Mouse (Mus musculus) ovary, postnatal 14 days (tissue): ENCODE data around the gene Nlrc4.
"Not testable (repeated sequence)": the region's sequence is repeated elsewhere in the genome, so short reads cannot be mapped to it uniquely, and the experiment has no call there.

Experiments
- DNase-seq: peaks from one replicate; pipeline ENCODE4 v3.0.0; 2022; ENCODE audit warnings: low spot score

The Nlrc4 gene

GRCm38 (mm10) chr17:74458711-74459408 is at the start of gene Nlrc4:
Nlrc4 (minus strand) TSS chr17:74459142.
- no peak for DNase-seq

GRCm38 (mm10) chr17:74508600-74508999 is 49.7 kb upstream of the Nlrc4 start:
- no peak for DNase-seq

- DNase-seq: no peak
Measured at GRCm38 (mm10) chr17:74507934-74508333, 49.0 kb upstream of the Nlrc4 start.

DNA sequence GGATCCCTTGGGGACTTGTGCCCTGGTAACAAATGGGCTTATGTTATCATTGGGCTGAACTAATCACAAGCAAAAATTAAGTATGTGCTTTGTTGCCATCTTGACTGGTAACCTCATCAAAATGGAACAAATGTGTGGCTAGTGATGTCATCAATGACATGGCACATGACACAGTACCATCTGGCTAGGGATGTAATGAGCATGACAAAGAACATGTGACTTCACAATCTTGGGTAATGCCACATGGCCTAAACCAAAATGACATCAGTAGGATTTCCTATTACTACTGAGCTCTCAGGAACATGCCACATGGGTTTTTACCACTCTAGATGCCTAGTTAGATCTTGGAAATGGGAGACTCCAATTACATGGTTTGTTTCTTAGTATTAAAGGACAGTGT is 42.1 kb upstream of the Nlrc4 start:
- DNase-seq: no peak

DNA sequence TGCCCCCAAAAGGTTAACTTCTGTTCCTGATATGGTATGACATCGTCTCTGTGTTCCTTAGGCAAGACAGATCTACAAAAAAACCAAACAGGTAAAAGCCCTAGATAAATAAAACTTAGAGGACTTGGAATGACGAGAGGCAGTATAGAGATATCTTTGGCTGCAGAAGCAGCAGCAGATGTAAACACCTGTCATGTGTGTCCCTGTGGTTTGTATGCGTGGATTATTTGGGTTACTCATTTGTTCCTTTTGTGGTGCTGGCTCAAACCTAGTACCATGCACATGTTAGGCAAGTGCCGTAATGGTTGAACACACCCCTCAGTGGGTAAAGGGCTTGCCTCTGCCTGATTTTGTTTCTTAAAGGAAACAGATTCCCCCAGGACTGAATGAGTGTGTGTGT is 41.3 kb upstream of the Nlrc4 start:
- no peak for DNase-seq

DNA sequence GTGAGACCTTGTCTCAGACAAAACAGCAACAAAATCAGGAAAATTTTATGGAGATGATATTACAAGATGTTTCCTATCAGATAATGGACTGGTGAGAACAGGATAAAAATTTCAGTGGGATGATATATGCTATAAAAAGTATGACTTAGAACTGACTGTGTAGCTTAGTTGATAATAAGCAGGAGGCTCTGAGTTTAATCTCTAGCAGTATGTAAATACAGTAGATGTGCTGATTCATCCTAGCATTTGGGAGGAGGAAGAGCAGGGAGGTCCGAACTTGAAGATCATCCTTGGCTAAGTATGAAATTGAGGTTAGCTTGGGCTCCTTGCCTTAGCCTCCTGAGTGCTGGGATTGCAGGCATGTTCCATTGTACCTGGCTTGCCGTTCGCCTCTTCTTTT is 32.6 kb upstream of the Nlrc4 start:
- no peak for DNase-seq

DNA sequence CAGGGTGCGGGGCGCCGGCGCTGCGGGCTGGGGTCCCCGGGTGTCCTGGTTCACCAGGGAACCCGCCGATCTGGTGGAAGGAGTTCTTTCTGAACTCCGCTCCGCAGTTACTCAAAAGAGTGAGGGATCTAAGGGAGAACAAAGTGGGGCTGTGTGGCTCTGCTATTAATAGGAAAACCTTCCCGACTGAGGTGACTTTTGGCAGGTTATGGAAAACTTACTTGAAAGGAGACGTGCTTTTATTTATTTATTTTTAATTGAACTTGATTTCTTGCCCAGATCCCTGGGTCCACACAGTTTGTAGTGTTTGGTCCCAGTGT is 30.9 kb upstream of the Nlrc4 start:
- no peak for DNase-seq

DNA sequence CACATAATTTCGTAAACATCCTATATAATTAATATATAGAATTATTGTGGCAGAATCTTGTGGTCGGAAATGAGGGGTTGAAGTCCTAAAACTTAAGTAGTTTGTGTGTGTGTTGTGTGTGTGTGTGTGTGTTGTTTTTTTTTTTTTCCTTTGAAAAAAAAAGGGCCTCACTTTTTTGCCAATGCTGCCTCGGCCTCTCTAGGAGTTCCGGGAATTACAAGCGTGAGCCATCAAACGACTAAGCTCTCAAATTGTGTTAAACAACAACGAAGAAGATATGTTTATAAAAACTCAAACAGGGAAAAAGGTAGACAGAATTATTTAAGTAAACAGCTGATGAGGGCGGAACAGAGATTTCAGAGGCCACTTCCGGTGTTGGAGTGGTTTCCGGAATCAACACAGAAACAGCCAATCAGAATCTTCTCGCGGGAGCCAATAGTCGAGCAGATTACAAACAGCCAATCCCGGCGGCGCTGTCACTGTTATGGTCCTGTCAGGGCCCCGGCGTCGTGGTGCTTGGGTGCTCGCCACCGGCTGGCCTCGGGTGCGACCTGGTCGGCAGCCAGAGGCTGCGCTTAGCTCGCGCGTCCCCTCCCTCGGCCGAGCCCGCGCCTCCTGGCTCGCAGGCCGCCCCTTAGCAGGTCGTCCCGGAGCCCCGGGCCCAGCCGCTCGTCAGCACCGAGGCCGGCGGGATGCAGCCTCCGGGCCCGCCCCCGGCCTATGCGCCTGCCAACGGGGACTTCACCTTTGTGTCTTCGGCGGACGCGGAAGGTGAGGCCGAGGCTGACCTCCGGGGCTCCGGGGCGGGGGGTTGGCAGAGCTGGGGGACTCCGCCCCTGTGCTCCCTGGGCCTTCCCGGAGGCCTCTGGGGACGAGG is 30.3 kb upstream of the Nlrc4 start, which contains the start of gene Yipf4:
TSS of gene Yipf4 (plus strand) at position 470 of the 877 bp plus-strand sequence.
- peak; percentile 95 for DNase-seq

DNA sequence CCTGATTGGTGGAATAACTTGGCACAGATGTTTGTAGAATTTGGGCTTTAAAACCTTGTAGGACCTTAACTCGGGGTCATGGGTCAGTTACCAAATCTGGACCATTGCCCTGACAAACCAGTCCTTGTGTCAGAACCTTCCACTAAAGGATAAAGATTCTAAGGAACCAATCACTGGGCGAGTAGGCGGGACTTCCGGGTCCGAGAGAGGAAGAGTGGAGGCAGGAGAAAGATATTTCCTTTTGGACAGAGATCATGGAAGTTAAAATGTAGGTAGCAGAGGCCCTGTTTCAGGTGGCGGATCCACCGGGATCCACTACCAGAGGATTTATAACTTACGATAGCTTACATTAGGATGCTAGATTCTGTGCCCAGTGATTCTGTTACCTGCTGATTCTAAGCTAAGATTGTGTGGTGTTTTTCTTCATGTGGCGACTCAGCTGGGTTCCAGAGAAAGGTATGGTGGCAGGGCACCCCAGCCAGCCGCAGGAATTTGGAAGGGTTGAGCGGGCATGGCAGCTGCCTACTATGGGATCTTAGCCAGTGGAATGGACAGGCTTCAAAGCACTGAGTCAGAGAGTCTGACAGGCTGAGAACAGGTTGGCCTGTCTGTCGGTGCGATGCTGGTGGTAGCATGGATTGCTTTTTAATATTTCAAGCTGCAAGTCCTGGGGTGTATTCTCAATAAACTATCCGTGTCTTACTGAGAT is 21.6 kb upstream of the Nlrc4 start:
- no peak for DNase-seq

DNA sequence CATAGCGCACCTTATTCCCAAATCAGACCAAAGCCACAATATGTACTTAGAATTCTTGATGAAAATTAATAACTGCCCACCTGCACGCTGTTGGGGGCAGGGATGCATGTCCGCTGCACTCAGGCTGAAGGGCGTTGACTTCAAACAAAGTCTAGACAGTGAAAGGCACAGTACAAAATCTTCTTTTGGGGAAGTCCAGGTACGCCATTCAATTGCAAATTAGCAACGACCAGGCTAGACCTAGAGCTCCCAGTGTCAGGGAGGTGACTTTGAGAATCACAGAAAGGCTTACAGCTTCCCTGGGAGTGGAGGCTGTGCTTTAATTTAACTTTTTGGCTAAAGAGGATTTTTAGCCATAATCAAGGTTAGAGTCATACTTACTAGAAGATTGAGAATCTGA is 11.2 kb upstream of the Nlrc4 start:
- not testable (repeated sequence) for DNase-seq

DNA sequence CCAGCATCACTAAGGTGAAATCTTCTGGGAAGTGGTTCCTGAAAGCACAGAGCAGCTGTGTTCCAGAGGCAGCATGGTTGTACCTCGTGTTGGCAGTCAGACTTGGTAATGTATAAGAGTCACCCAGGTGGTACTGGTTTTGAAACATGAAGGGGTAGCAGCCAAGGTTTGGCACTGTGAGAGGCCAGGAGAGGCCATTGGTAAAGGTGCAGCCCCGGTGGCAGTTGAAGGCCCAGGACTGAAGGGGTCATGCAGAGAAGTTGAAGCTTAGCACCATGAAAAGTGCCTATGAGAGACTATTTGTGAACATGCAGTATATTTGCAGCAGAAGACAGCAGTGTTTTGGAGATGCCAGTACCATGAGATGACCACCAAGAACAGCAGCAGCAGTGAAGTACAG is 9.0 kb upstream of the Nlrc4 start:
- not testable (repeated sequence) for DNase-seq

DNA sequence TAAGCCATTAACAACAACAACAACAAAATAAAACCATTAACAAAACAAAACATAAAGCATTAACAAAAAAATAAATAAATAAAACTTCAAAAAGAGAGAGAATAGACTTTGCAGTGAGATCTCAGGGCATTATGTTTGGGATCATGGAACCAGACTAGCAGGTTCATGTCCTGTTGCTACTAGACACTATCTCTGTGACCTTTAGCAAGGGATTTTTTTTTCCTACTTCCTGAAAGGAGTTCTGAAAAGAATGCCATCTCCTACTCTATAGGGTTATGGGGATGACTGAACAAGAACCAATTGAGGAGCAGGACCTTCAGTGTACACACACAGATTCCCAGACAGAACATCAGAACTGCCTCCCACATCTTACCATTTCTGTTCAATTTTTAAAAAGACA is 4.6 kb upstream of the Nlrc4 start:
- DNase-seq: no peak

GRCm38 (mm10) chr17:74457972-74458677 is 817 bp downstream of the Nlrc4 start:
- no peak for DNase-seq

GRCm38 (mm10) chr17:74456825-74457224 is 2.1 kb downstream of the Nlrc4 start:
- DNase-seq: no peak

DNA sequence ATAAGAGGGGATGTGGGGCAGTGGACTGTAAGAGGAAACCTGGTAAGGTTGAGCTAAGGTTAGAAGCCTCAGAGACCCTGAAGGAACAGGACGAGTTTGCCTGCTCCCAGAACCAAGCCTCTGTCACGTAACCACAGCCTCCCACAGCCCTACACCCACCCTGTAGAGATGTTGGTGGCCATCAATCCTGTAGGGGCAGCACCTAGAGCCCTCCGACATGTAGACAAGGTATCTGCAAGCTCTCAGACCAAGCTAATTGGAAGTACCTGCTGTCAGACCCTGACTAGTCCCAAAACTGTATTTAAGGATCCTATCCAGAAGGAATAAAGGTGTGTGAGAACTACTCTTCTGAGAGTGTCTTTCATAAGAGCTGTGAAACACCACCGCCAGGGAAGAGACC is 3.5 kb downstream of the Nlrc4 start:
- no peak for DNase-seq

- no peak for DNase-seq
Measured at GRCm38 (mm10) chr17:74454660-74455059, 4.3 kb downstream of the Nlrc4 start.

DNA sequence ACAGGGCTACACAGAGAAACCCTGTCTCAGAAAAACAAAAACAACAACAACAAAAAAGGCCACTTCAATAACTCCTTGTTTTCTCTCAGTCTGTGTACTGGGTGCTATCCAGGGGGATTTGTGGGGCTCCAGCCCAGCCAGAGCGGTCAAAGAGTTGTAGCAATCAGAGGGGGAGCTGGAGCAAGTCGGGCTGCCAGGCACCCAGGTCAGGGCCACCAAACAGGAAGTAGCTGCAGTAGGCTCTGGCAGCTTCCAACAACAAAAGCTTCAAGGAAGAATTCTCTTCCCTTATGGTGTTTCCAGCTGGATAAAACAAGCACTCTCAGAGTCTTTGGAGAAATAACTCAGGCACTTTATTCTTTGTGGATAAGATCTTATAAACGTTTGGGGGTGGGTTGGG is 5.0 kb downstream of the Nlrc4 start:
- DNase-seq: no peak

DNA sequence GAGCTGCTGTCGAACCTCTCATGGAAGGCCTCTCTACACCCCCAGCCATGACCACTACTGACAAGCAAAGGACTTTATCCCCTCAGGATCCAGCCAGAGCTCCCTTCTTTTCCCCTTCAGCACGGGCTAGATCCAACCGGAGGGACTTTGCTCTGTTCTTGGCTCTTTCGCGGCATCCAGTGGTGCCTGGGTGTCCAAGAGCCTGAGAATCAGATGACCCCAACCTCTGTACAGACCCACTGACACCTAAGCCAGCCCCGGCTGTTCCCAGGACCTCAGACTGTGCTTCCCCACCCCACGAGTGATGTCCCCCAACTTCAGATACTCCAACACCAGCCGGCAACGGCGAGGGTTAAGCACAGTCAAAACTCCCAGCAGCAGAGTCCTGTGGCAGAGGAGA is 9.2 kb downstream of the Nlrc4 start:
- DNase-seq: no peak

DNA sequence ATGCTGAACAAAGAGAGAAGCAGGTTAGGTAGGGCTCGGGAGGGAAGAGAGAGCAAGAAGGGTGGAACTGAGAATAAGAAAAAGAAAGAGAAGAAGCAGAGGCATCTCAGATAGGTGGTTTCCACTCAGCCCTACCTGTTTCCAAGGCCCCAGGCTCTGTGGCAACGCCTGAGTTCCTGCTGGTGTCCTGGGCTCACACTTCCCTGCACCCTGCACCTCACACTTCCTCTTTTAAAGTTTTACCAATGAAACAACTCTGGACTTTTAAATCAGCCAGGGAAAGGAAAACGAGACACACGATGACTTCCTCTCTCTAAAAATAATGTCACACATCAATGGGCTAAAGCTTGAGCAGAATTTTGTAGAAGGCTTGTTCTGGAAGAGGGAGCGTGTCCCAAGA is 18.5 kb downstream of the Nlrc4 start:
- DNase-seq: no peak

- no peak for DNase-seq
Measured at GRCm38 (mm10) chr17:74437762-74438161, 21.2 kb downstream of the Nlrc4 start.

DNA sequence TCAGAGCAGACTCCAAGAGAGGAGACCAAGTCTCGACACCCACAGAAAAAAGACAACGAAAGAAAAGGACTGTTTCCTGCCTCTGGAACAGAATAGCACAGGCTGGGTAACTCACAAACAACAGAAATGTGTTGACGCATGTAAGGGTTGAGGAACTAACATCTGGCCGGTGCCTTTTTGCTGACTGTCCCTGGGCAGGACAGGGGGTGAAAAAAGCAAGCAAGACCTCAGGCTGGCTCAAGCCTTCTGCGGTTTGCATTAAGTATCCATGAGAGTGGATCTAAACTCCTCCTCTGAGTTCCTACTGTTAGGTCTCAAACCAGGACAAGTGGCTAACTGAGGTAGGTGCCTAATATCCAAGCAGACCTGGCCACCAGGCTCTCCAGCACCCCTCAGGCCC is 26.3 kb downstream of the Nlrc4 start:
- no peak for DNase-seq

DNA sequence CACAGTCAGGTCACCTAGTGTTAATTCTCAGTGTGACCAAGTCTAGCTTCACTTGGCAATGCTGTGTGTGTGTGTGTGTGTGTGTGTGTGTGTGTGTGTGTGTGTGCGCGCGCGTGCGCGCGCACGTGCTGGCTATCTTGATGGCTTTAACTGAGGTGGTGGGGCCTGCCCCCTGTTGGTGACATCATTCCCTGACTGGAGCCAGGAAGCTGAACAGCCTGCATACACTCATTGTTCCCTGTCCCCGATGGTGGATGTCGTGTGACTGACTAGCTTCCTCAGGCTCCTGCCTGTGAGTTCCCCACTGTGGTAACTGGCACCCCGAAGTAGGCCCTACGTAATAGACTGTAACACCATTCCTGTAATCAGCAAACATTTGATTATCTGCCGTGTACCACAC is 27.5 kb downstream of the Nlrc4 start:
- DNase-seq: no peak
